Mouse (Mus musculus): ENCODE data around the gene Tomm5. TPM values are rescaled to one million over a fixed set of nuclear protein-coding genes. Genes with fewer than 3 reads are reported as not detected.

The Tomm5 gene
- total RNA-seq, 2 experiments from 2014 or later = 267 to 535 TPM

- no peak for ATAC-seq (replicated peaks; ENCODE audit: low FRiP score, low TSS enrichment, poor library complexity, severe bottlenecking)
Measured at GRCm38 (mm10) chr4:45072261-45072973, 35.5 kb downstream of the Tomm5 start.

- no peak for ATAC-seq (replicated peaks; ENCODE audit: low FRiP score, low TSS enrichment, poor library complexity, severe bottlenecking)
Measured at GRCm38 (mm10) chr4:45067742-45068141, 40.2 kb downstream of the Tomm5 start.

GRCm38 (mm10) chr4:45066036-45066730 lies 41.7 kb downstream of the Tomm5 start:
- ATAC-seq (replicated peaks; ENCODE audit: low FRiP score, low TSS enrichment, poor library complexity, severe bottlenecking) = no peak

GRCm38 (mm10) chr4:45064577-45064976 lies 43.3 kb downstream of the Tomm5 start:
- ATAC-seq (replicated peaks; ENCODE audit: low FRiP score, low TSS enrichment, poor library complexity, severe bottlenecking) = no peak

DNA sequence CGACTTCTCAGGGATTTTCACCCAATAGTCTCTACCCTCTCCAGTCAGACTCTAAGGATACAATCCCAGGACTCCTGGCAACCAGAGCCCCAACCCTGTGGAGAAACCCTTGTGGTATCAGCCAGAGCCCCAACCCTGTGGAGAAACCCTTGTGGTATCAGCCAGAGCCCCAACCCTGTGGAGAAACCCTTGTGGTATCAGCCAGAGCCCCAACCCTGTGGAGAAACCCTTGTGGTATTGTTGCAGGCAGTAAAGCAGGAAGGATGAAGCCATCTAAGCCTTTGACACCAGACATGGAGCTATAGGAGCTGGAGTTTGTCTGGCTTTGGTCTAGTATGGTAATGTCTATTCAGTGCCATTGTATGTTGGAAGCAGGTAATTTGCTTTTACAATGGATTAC lies 44.1 kb downstream of the Tomm5 start:
- 0 out of 2 replicates have a peak, but pooled peaks have one; percentile 15 for ATAC-seq (replicated peaks; ENCODE audit: low FRiP score, low TSS enrichment, poor library complexity, severe bottlenecking)

DNA sequence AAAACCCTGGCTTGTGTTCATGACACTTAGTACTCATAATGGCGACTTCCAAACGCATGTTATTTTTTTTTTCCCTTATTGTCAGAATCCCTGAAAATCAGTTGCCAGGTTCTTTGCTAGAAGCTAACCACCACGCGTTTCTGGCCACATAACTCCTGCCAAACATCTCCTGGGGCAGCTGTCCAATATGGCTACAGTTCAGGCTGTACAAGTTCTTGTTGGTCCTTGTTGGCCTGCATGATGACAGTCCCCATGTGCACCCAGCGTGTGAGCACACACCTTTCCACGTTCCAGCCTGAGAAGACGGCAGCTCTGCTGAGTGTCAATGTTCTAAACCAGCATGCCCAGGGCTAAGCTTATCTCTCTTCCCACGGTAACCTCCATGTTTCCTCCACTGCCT lies 52.5 kb downstream of the Tomm5 start:
- ATAC-seq (replicated peaks; ENCODE audit: low FRiP score, low TSS enrichment, poor library complexity, severe bottlenecking) = no peak

Other genes with a start within 250 kb of the Tomm5 start
- gene Grhpr, start 126.7 kb downstream of the Tomm5 start, total RNA-seq (2014; fragmentation: Nextera tagmentation) = 16.9 and 25.1 TPM in 2 replicates
- 13.7 and 21.5 TPM in 2 replicates for gene Grhpr, start 126.7 kb downstream of the Tomm5 start, total RNA-seq (2017)
- gene Zbtb5, start 95.7 kb downstream of the Tomm5 start, total RNA-seq (2014; fragmentation: Nextera tagmentation) = 9.2 and 11.4 TPM in 2 replicates
- gene Zbtb5, start 95.7 kb downstream of the Tomm5 start, total RNA-seq (2017) = 8.0 and 12.4 TPM in 2 replicates
- 33.5 and 45.3 TPM in 2 replicates for gene Polr1e, start 89.5 kb downstream of the Tomm5 start, total RNA-seq (2014; fragmentation: Nextera tagmentation)
- gene Polr1e, start 89.5 kb downstream of the Tomm5 start, total RNA-seq (2017) = 79.9 and 110 TPM in 2 replicates
- 16.8 and 21.0 TPM in 2 replicates for gene Fbxo10, start 23.5 kb downstream of the Tomm5 start, total RNA-seq (2014; fragmentation: Nextera tagmentation)
- gene Fbxo10, start 23.5 kb downstream of the Tomm5 start, total RNA-seq (2017) = 10.0 and 13.4 TPM in 2 replicates
- 0.72 TPM in 1 of 2 replicates, not detected in the other for gene Frmpd1, start 76.8 kb upstream of the Tomm5 start, total RNA-seq (2014; fragmentation: Nextera tagmentation)
- 0.30 TPM in 1 of 2 replicates, not detected in the other for gene Frmpd1, start 76.8 kb upstream of the Tomm5 start, total RNA-seq (2017)
- gene Trmt10b, start 189.0 kb upstream of the Tomm5 start, total RNA-seq (2014; fragmentation: Nextera tagmentation) = 10.8 and 17.8 TPM in 2 replicates
- 13.3 and 38.4 TPM in 2 replicates for gene Trmt10b, start 189.0 kb upstream of the Tomm5 start, total RNA-seq (2017)
- gene Dcaf10, start 234.0 kb upstream of the Tomm5 start, total RNA-seq (2014; fragmentation: Nextera tagmentation) = 13.6 and 19.7 TPM in 2 replicates
- 10.9 and 11.9 TPM in 2 replicates for gene Dcaf10, start 234.0 kb upstream of the Tomm5 start, total RNA-seq (2017)
- gene Exosc3, start 234.6 kb upstream of the Tomm5 start, total RNA-seq (2014; fragmentation: Nextera tagmentation) = 65.2 and 87.8 TPM in 2 replicates
- gene Exosc3, start 234.6 kb upstream of the Tomm5 start, total RNA-seq (2017) = 230 and 240 TPM in 2 replicates